Mouse (Mus musculus): ENCODE results near the gene H3f3a.

DNA sequence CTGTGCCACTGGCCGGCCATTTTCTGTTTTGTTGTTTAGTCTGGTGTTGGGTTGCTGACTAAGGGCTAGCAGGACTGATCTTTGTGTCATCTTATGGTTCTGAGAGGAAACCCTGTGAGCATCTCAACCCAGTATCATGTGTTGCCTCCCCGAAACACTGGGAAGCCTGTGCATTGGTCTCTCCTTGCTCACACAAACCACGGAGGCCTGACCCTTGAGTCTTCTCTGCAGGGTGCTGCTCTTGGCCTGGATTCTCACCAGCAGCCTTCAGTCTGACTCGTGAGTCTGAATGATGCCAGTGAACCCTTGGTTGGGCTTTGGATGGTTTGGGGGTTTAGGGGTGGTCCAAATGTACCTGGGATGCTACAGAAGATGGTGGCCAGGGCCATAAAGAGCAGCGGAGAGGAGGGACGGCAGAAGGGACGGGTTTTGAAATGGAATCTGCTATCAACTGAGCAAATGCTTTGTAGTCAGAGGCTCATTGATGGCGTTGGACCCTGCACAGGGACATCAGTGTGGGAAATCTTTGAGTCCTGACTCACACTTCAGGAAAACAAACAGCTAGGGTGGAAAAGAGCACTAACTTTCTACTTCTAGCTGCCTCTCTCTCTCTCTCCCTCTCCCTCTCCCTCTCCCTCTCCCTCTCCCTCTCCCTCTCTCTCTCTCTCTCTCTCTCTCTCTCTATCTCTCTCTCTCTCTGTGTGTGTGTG, 25.6 kb upstream of the H3f3a start:
- no peak for TF ChIP-seq CTCF (conservative IDR thresholded peaks at IDR 0.05; ENCODE audit: insufficient read depth, insufficient read length, low read depth, low read length)
- no peak for TF ChIP-seq POLR2A (IDR thresholded peaks at IDR 0.05; ENCODE audit: low read depth, low read length)

All from kidney, adult 2 months (tissue).